Mouse (Mus musculus): ENCODE measurements around the gene Klra6. TPM values are rescaled to one million over a fixed set of nuclear protein-coding genes. Genes with fewer than 3 reads are reported as not detected.

Klra6 gene
- polyA plus RNA-seq (2012; rRNA removed), result not detected in 2 replicates

GRCm38 (mm10) chr6:130026854-130027253 lies at the start of gene Klra6:
Klra6 (minus strand) TSS chr6:130026954.

GRCm38 (mm10) chr6:130067171-130067570 lies 40.4 kb upstream of the Klra6 start, which contains the start of gene Klra4:
Klra4 (minus strand) TSS chr6:130067271.

Other genes starting within 250 kb of the Klra6 start
- not detected in 2 replicates for gene Gm156, start 242.7 kb downstream of the Klra6 start, polyA plus RNA-seq (2012; rRNA removed)
- gene Gm17631, start 164.3 kb downstream of the Klra6 start, polyA plus RNA-seq (2012; rRNA removed), result not detected in 2 replicates
- gene Klra17, start 150.3 kb downstream of the Klra6 start, polyA plus RNA-seq (2012; rRNA removed), result 0.81 and 0.88 TPM in 2 replicates
- 0.23 and 0.59 TPM in 2 replicates for gene Klra5, start 109.3 kb downstream of the Klra6 start, polyA plus RNA-seq (2012; rRNA removed)
- not detected in 2 replicates for gene Klra4, start 40.3 kb upstream of the Klra6 start, polyA plus RNA-seq (2012; rRNA removed)
- not detected in 2 replicates for gene Klra8, start 102.9 kb upstream of the Klra6 start, polyA plus RNA-seq (2012; rRNA removed)
- gene Klra9, start 166.2 kb upstream of the Klra6 start, polyA plus RNA-seq (2012; rRNA removed), result not detected in 2 replicates
- gene Klra7, start 206.4 kb upstream of the Klra6 start, polyA plus RNA-seq (2012; rRNA removed), result not detected in 2 replicates